ENCODE assay signal across 26 mouse cellular contexts in genomic region chr15:96465076-96465475, GRCm38 (mm10). TPM values are rescaled to one million over a fixed set of nuclear protein-coding genes. Genes with fewer than 3 reads are reported as not detected.
DNase-seq lines count a peak whose midpoint lies in the region; ATAC-seq lines count a peak whose summit lies in the region.
"Had no signal": no experiment of that assay in that cellular context is flagged by ENCODE, and none has a peak within 500 bp of the region (broad histone marks: within the 10 kb centered on the region; RNA-seq: fewer than 3 reads in every experiment).

No protein-coding gene starts in this region.

- no peak overlapping the region for H3K4me3 ChIP-seq in heart, embryonic 12.5 days
- H3K4me3 ChIP-seq in heart, embryonic 10.5 days, result no peak overlapping the region
- no peak overlapping the region for H3K4me3 ChIP-seq in limb, embryonic 11.5 days (ENCODE audit: low read depth, low read length)
- H3K4me3 ChIP-seq in limb, embryonic 10.5 days, result no peak overlapping the region
- H3K4me3 ChIP-seq: embryonic facial prominence, embryonic 13.5 days; erythroblast, embryonic 14.5 days; forebrain, embryonic 13.5 days; left cerebral cortex, adult 2 months; midbrain, embryonic 15.5 days; neural tube, embryonic 12.5 days had no signal

- H3K36me3 ChIP-seq in heart, embryonic 12.5 days, result no peaks in the 10 kb centered on the region
- no peaks in the 10 kb centered on the region for H3K36me3 ChIP-seq in heart, embryonic 10.5 days
- no peaks in the 10 kb centered on the region for H3K36me3 ChIP-seq in limb, embryonic 11.5 days (ENCODE audit: control insufficient read depth, insufficient read depth, low read length)
- H3K36me3 ChIP-seq in limb, embryonic 10.5 days, result no peaks in the 10 kb centered on the region
- H3K36me3 ChIP-seq: embryonic facial prominence, embryonic 13.5 days; G1E; midbrain, embryonic 15.5 days; neural tube, embryonic 12.5 days had no signal

- no peak for DNase-seq in heart, embryonic 10.5 days (ENCODE audit: low spot score)
- DNase-seq in limb, embryonic 11.5 days (ENCODE audit: low spot score), result peak; percentile 18
- DNase-seq in limb, embryonic 10.5 days (ENCODE audit: low spot score), result no peak
- peak; percentile 14 for DNase-seq in heart, postnatal 4 days
- no peak for DNase-seq in left cerebral cortex, adult 9 months (ENCODE audit: low spot score in 2 of 2)
- DNase-seq in right cerebral cortex, adult 18-20 months, result no peak
- DNase-seq: adrenal gland, postnatal 10 days; cerebellum, adult 2 months; cerebellum, postnatal 25 days; kidney, adult 18-20 months; left cerebral cortex, postnatal 4 days; liver, postnatal 0 days; right cerebral cortex, postnatal 25 days; spleen, adult 18-20 months; thymus, postnatal 25 days had no signal

- peaks cover 13% of the 10 kb centered on the region for H3K4me1 ChIP-seq in heart, embryonic 12.5 days (replicated peaks)
- H3K4me1 ChIP-seq in heart, embryonic 10.5 days, result peaks cover 3% of the 10 kb centered on the region; the same call in 1 of the 2 replicates
- peaks cover 3% of the 10 kb centered on the region; the same call in 1 of the 2 replicates for H3K4me1 ChIP-seq in limb, embryonic 11.5 days (ENCODE audit: control insufficient read depth, insufficient read depth, low read length)
- peaks cover 20% of the 10 kb centered on the region for H3K4me1 ChIP-seq in limb, embryonic 10.5 days

- no peak overlapping the region for H3K27ac ChIP-seq in heart, embryonic 12.5 days (ENCODE audit: poor library complexity, severe bottlenecking)
- H3K27ac ChIP-seq in heart, embryonic 10.5 days, result no peak overlapping the region
- no peak overlapping the region for H3K27ac ChIP-seq in limb, embryonic 11.5 days (replicated peaks; ENCODE audit: low read depth, low read length)
- no peak overlapping the region for H3K27ac ChIP-seq in limb, embryonic 10.5 days
- H3K27ac ChIP-seq: embryonic facial prominence, embryonic 13.5 days; forebrain, embryonic 13.5 days; left cerebral cortex, adult 2 months; midbrain, embryonic 15.5 days; neural tube, embryonic 12.5 days had no signal

- H3K4me2 ChIP-seq in heart, embryonic 12.5 days, result peak overlapping the region; percentile 24
- no peak overlapping the region for H3K4me2 ChIP-seq in limb, embryonic 11.5 days (ENCODE audit: low read depth, severe bottlenecking)
- H3K4me2 ChIP-seq: embryonic facial prominence, embryonic 13.5 days; forebrain, embryonic 13.5 days; midbrain, embryonic 15.5 days; neural tube, embryonic 12.5 days had no signal

- no peaks in the 10 kb centered on the region for H3K27me3 ChIP-seq in heart, embryonic 12.5 days (replicated peaks)
- H3K27me3 ChIP-seq in heart, embryonic 10.5 days (ENCODE audit: insufficient read depth, poor library complexity, severe bottlenecking), result no peaks in the 10 kb centered on the region
- H3K27me3 ChIP-seq in limb, embryonic 11.5 days (ENCODE audit: control insufficient read depth, insufficient read depth, low read length), result no peaks in the 10 kb centered on the region
- no peaks in the 10 kb centered on the region for H3K27me3 ChIP-seq in limb, embryonic 10.5 days (ENCODE audit: low read depth, poor library complexity, severe bottlenecking)
- H3K27me3 ChIP-seq: CH12.LX; embryonic facial prominence, embryonic 13.5 days; forebrain, embryonic 13.5 days; midbrain, embryonic 15.5 days; neural tube, embryonic 12.5 days had no signal

- H3K9me3 ChIP-seq in heart, embryonic 12.5 days (replicated peaks), result no peaks in the 10 kb centered on the region
- no peaks in the 10 kb centered on the region for H3K9me3 ChIP-seq in heart, embryonic 10.5 days
- H3K9me3 ChIP-seq in limb, embryonic 11.5 days (ENCODE audit: control insufficient read depth, low read length), result no peaks in the 10 kb centered on the region
- H3K9me3 ChIP-seq in limb, embryonic 10.5 days (replicated peaks), result no peaks in the 10 kb centered on the region
- H3K9me3 ChIP-seq: embryonic facial prominence, embryonic 13.5 days; forebrain, embryonic 13.5 days; midbrain, embryonic 15.5 days; neural tube, embryonic 12.5 days had no signal

- no peak for ATAC-seq in heart, embryonic 12.5 days (ENCODE audit: insufficient number of reproducible peaks, low FRiP score)
- no peak for ATAC-seq in limb, embryonic 11.5 days (ENCODE audit: insufficient number of reproducible peaks, low FRiP score, low TSS enrichment, low read depth)
- ATAC-seq: activated CD4-positive, CD25-positive, alpha-beta regulatory T cell, adult 4 months; forebrain, embryonic 13.5 days; liver, postnatal 0 days; lung, postnatal 0 days; midbrain, embryonic 15.5 days had no signal

- 57% methylated on average over 11 of the region's 11 CpGs for WGBS in heart, embryonic 12.5 days
- 59% methylated on average over 11 of the region's 11 CpGs for WGBS in heart, embryonic 10.5 days
- 79% methylated on average over 11 of the region's 11 CpGs for WGBS in limb, embryonic 11.5 days
- 87% methylated on average over 11 of the region's 11 CpGs for WGBS in limb, embryonic 10.5 days

- no peak overlapping the region for H3K9ac ChIP-seq in heart, embryonic 12.5 days
- no peak overlapping the region for H3K9ac ChIP-seq in limb, embryonic 11.5 days (ENCODE audit: low read length)
- H3K9ac ChIP-seq: embryonic facial prominence, embryonic 13.5 days; forebrain, embryonic 13.5 days; liver, postnatal 0 days; midbrain, embryonic 15.5 days; neural tube, embryonic 12.5 days had no signal

RNA-seq across cellular contexts. Expression of gene Scaf11, which starts 4.4 kb away (rescaled TPM):
- 76.0 and 79.1 TPM in 2 replicates for polyA plus RNA-seq in heart, embryonic 12.5 days (2016; fragmentation: Nextera tagmentation; extraction: Ambion mirVana)
- 77.2 and 93.0 TPM in 2 replicates for polyA plus RNA-seq in heart, embryonic 10.5 days (2016; fragmentation: Nextera tagmentation; extraction: Ambion mirVana)
- polyA plus RNA-seq in limb, embryonic 11.5 days (2014; fragmentation: Nextera tagmentation; extraction: Ambion mirVana), result 138 and 149 TPM in 2 replicates
- polyA plus RNA-seq in limb, embryonic 10.5 days (2016; fragmentation: Nextera tagmentation; extraction: Ambion mirVana), result 119 and 125 TPM in 2 replicates
- total RNA-seq in heart, postnatal 4 days (2021), result 10 to 100 TPM; 69.4 to 71.1 TPM

Comparison
In these comparisons a context has a peak if more than half of its experiments do, and no peak if none do; other contexts are left out.
1. DNase-seq: peak in limb, embryonic 11.5 days (single experiment) and heart, postnatal 4 days (single experiment); none in heart, embryonic 10.5 days (single experiment), limb, embryonic 10.5 days (single experiment), left cerebral cortex, adult 9 months (0 of 2) and right cerebral cortex, adult 18-20 months (single experiment).